Mouse (Mus musculus): ENCODE results near the gene Tmem274. TPM values are rescaled to one million over a fixed set of nuclear protein-coding genes. Genes with fewer than 3 reads are reported as not detected.
A peak's percentile ranks its signal among the peaks of the same experiment; 100 is the strongest.

Gene Tmem274
- total RNA-seq, 2 experiments from 2014 or later = not detected

GRCm38 (mm10) chr4:149517868-149518340, 40.7 kb downstream of the Tmem274 start, which contains the start of gene Ctnnbip1:
Gene Ctnnbip1 (plus strand): TSS chr4:149518236.
- intact Hi-C loops (cut with DNase I) = loop anchor here (2.0 kb wide), 1 partner anchor 33 kb away; the partner anchor contains the start of genes Lzic and Nmnat1
- peak; percentile 96 for DNase-seq

- DNase-seq = no peak
- intact Hi-C loops (cut with DNase I) = loop anchor here (2.0 kb wide), 1 partner anchor 34 kb away; the partner anchor contains the start of genes Lzic and Nmnat1
These were observed 41.4 kb downstream of the Tmem274 start for GRCm38 (mm10) chr4:149518351-149519220.

- DNase-seq = no peak
- intact Hi-C loops (cut with DNase I) = loop anchor here (2.0 kb wide), 1 partner anchor 14 kb away; no protein-coding TSS in a partner anchor
These were observed 44.1 kb downstream of the Tmem274 start for GRCm38 (mm10) chr4:149521258-149521657.

GRCm38 (mm10) chr4:149523961-149524360, 46.8 kb downstream of the Tmem274 start:
- intact Hi-C loops (cut with DNase I) = no loop called here

GRCm38 (mm10) chr4:149525170-149525569, 48.0 kb downstream of the Tmem274 start:
- peak in 1 of 2 experiments; percentile 31 for DNase-seq

More at GRCm38 (mm10) chr4:149523961-149524360, 46.8 kb downstream of the Tmem274 start:
- DNase-seq = no peak

GRCm38 (mm10) chr4:149525811-149526210, 48.6 kb downstream of the Tmem274 start:
- intact Hi-C loops (cut with DNase I) = loop anchor here (5.0 kb wide), 1 partner anchor 69 kb away; no protein-coding TSS in a partner anchor
- DNase-seq = no peak

More at GRCm38 (mm10) chr4:149525170-149525569, 48.0 kb downstream of the Tmem274 start:
- intact Hi-C loops (cut with DNase I) = loop anchor here (5.0 kb wide), 1 partner anchor 68 kb away; no protein-coding TSS in a partner anchor

GRCm38 (mm10) chr4:149526330-149526729, 49.2 kb downstream of the Tmem274 start:
- intact Hi-C loops (cut with DNase I) = loop anchor here (5.0 kb wide), 1 partner anchor 69 kb away; no protein-coding TSS in a partner anchor
- peak; percentile 47 to 53 for DNase-seq

GRCm38 (mm10) chr4:149527621-149528354, 50.6 kb downstream of the Tmem274 start:
- peak in 1 of 2 experiments; percentile 37 for DNase-seq

GRCm38 (mm10) chr4:149529691-149530090, 52.5 kb downstream of the Tmem274 start:
- intact Hi-C loops (cut with DNase I) = loop anchor here (5.0 kb wide), 1 partner anchor 72 kb away; no protein-coding TSS in a partner anchor
- DNase-seq = no peak

More at GRCm38 (mm10) chr4:149527621-149528354, 50.6 kb downstream of the Tmem274 start:
- intact Hi-C loops (cut with DNase I) = loop anchor here (5.0 kb wide), 1 partner anchor 70 kb away; no protein-coding TSS in a partner anchor

Other genes with a start within 250 kb of the Tmem274 start
- gene Kif1b, start 169.7 kb upstream of the Tmem274 start, total RNA-seq (2021) = 100 to 1,000 TPM; 148 to 157 TPM
- 10 to 100 TPM; 48.6 to 50.6 TPM for gene Ube4b, start 50.6 kb upstream of the Tmem274 start, total RNA-seq (2021)
- gene Rbp7, start 22.4 kb upstream of the Tmem274 start, total RNA-seq (2021) = 10 to 100 TPM; 76.3 to 81.1 TPM
- 10 to 100 TPM; 29.5 to 30.7 TPM for gene Nmnat1, start 7.8 kb downstream of the Tmem274 start, total RNA-seq (2021)
- 10 to 100 TPM; 57.5 to 69.1 TPM for gene Lzic, start 7.9 kb downstream of the Tmem274 start, total RNA-seq (2021)
- 10 to 100 TPM; 29.9 to 33.3 TPM for gene Ctnnbip1, start 40.9 kb downstream of the Tmem274 start, total RNA-seq (2021)
- gene Clstn1, start 109.1 kb downstream of the Tmem274 start, total RNA-seq (2021) = 10 to 100 TPM; 89.5 to 92.1 TPM
- 1 to 10 TPM; 4.3 to 5.9 TPM for gene Pik3cd, start 225.2 kb downstream of the Tmem274 start, total RNA-seq (2021)